Mouse (Mus musculus): ENCODE measurements at regions not wholly inside any gene's neighbourhood (a gene's known extent, or its start where the extent isn't known, plus 50 kb on each side); places are given as distances from the start of the nearest gene placed in this dataset.

- Histone ChIP-seq H3K4me1 (ENCODE audit: control insufficient read depth, insufficient read depth, low read length) (no peaks in the 10 kb centered on the region), H3K36me3 (ENCODE audit: control insufficient read depth, insufficient read depth, low read length) (no peaks in the 10 kb centered on the region), H3K4me2 (ENCODE audit: low read length) (no peak overlapping the region), H3K9ac (ENCODE audit: low read depth, low read length) (no peak overlapping the region), H3K27me3 (ENCODE audit: control insufficient read depth, insufficient read depth, low read depth, low read length) (no peaks in the 10 kb centered on the region), H3K27ac (ENCODE audit: low read length) (no peak overlapping the region), H3K4me3 (ENCODE audit: low read depth, low read length) (no peak overlapping the region), H3K9me3 (replicated peaks; ENCODE audit: control insufficient read depth, low read length, poor library complexity, severe bottlenecking) (no peaks in the 10 kb centered on the region)
- ATAC-seq: no peak
- 95% methylated on average over 3 of the region's 3 CpGs for WGBS
Observed at GRCm38 (mm10) chr14:95493154-95493553, 387.9 kb upstream of the 4921530L21Rik start.

- WGBS: 50% methylated on average over 2 of the region's 2 CpGs
- no peak overlapping the region for H3K27ac ChIP-seq (ENCODE audit: low read length)
- no peaks in the 10 kb centered on the region for H3K27me3 ChIP-seq (ENCODE audit: control insufficient read depth, insufficient read depth, low read depth, low read length)
- no peak for ATAC-seq
- no peak overlapping the region for H3K4me2 ChIP-seq (ENCODE audit: low read length)
- H3K36me3 ChIP-seq (ENCODE audit: control insufficient read depth, insufficient read depth, low read length): no peaks in the 10 kb centered on the region
- H3K4me3 ChIP-seq (ENCODE audit: low read depth, low read length): no peak overlapping the region
- H3K9ac ChIP-seq (ENCODE audit: low read depth, low read length): no peak overlapping the region
- no peaks in the 10 kb centered on the region for H3K4me1 ChIP-seq (ENCODE audit: control insufficient read depth, insufficient read depth, low read length)
- H3K9me3 ChIP-seq (replicated peaks; ENCODE audit: control insufficient read depth, low read length, poor library complexity, severe bottlenecking): no peaks in the 10 kb centered on the region
Observed at GRCm38 (mm10) chr14:95493958-95494357, 387.1 kb upstream of the 4921530L21Rik start.

- H3K4me1 ChIP-seq (ENCODE audit: control insufficient read depth, insufficient read depth, low read length): no peaks in the 10 kb centered on the region
- H3K9ac ChIP-seq (ENCODE audit: low read depth, low read length): no peak overlapping the region
- no peaks in the 10 kb centered on the region for H3K27me3 ChIP-seq (ENCODE audit: control insufficient read depth, insufficient read depth, low read depth, low read length)
- H3K4me2 ChIP-seq (ENCODE audit: low read length): no peak overlapping the region
- 60% methylated on average over 1 of the region's 1 CpGs for WGBS
- no peaks in the 10 kb centered on the region for H3K9me3 ChIP-seq (replicated peaks; ENCODE audit: control insufficient read depth, low read length, poor library complexity, severe bottlenecking)
- no peak for ATAC-seq
- no peak overlapping the region for H3K4me3 ChIP-seq (ENCODE audit: low read depth, low read length)
- no peak overlapping the region for H3K27ac ChIP-seq (ENCODE audit: low read length)
- H3K36me3 ChIP-seq (ENCODE audit: control insufficient read depth, insufficient read depth, low read length): no peaks in the 10 kb centered on the region
Observed at GRCm38 (mm10) chr14:95515072-95515471, 366.0 kb upstream of the 4921530L21Rik start.

GRCm38 (mm10) chr14:95518837-95519236 lies 362.2 kb upstream of the 4921530L21Rik start:
- no peaks in the 10 kb centered on the region for H3K36me3 ChIP-seq (ENCODE audit: control insufficient read depth, insufficient read depth, low read length)
- no peak overlapping the region for H3K9ac ChIP-seq (ENCODE audit: low read depth, low read length)
- no peak overlapping the region for H3K27ac ChIP-seq (ENCODE audit: low read length)
- H3K4me2 ChIP-seq (ENCODE audit: low read length): no peak overlapping the region
- H3K9me3 ChIP-seq (replicated peaks; ENCODE audit: control insufficient read depth, low read length, poor library complexity, severe bottlenecking): no peaks in the 10 kb centered on the region
- ATAC-seq: no peak
- H3K4me1 ChIP-seq (ENCODE audit: control insufficient read depth, insufficient read depth, low read length): no peaks in the 10 kb centered on the region
- no peak overlapping the region for H3K4me3 ChIP-seq (ENCODE audit: low read depth, low read length)
- H3K27me3 ChIP-seq (ENCODE audit: control insufficient read depth, insufficient read depth, low read depth, low read length): no peaks in the 10 kb centered on the region
- 90% methylated on average over 1 of the region's 1 CpGs for WGBS

- no peak for ATAC-seq
- H3K36me3 ChIP-seq (ENCODE audit: control insufficient read depth, insufficient read depth, low read length): no peaks in the 10 kb centered on the region
- H3K27me3 ChIP-seq (ENCODE audit: control insufficient read depth, insufficient read depth, low read depth, low read length): no peaks in the 10 kb centered on the region
Observed at GRCm38 (mm10) chr14:95543863-95544262, 337.2 kb upstream of the 4921530L21Rik start.

GRCm38 (mm10) chr14:95591075-95591474 lies 290.0 kb upstream of the 4921530L21Rik start:
- ATAC-seq: no peak
- Histone ChIP-seq H3K36me3 (ENCODE audit: control insufficient read depth, insufficient read depth, low read length) (no peaks in the 10 kb centered on the region), H3K9ac (ENCODE audit: low read depth, low read length) (no peak overlapping the region), H3K9me3 (replicated peaks; ENCODE audit: control insufficient read depth, low read length, poor library complexity, severe bottlenecking) (no peaks in the 10 kb centered on the region), H3K4me1 (ENCODE audit: control insufficient read depth, insufficient read depth, low read length) (no peaks in the 10 kb centered on the region), H3K4me2 (ENCODE audit: low read length) (no peak overlapping the region), H3K27me3 (ENCODE audit: control insufficient read depth, insufficient read depth, low read depth, low read length) (no peaks in the 10 kb centered on the region), H3K4me3 (ENCODE audit: low read depth, low read length) (no peak overlapping the region), H3K27ac (ENCODE audit: low read length) (no peak overlapping the region)
- whole genome bisulfite sequencing: 89% methylated on average over 3 of the region's 3 CpGs

More at GRCm38 (mm10) chr14:95543863-95544262, 337.2 kb upstream of the 4921530L21Rik start:
- no peak overlapping the region for H3K4me2 ChIP-seq (ENCODE audit: low read length)
- H3K9ac ChIP-seq (ENCODE audit: low read depth, low read length): no peak overlapping the region
- H3K4me3 ChIP-seq (ENCODE audit: low read depth, low read length): no peak overlapping the region
- H3K9me3 ChIP-seq (replicated peaks; ENCODE audit: control insufficient read depth, low read length, poor library complexity, severe bottlenecking): no peaks in the 10 kb centered on the region
- H3K27ac ChIP-seq (ENCODE audit: low read length): no peak overlapping the region
- H3K4me1 ChIP-seq (ENCODE audit: control insufficient read depth, insufficient read depth, low read length): no peaks in the 10 kb centered on the region

GRCm38 (mm10) chr14:95596385-95596784 lies 284.7 kb upstream of the 4921530L21Rik start:
- WGBS: 43% methylated on average over 2 of the region's 2 CpGs
- H3K4me1 ChIP-seq (ENCODE audit: control insufficient read depth, insufficient read depth, low read length): no peaks in the 10 kb centered on the region
- H3K4me3 ChIP-seq (ENCODE audit: low read depth, low read length): no peak overlapping the region
- no peaks in the 10 kb centered on the region for H3K27me3 ChIP-seq (ENCODE audit: control insufficient read depth, insufficient read depth, low read depth, low read length)
- H3K27ac ChIP-seq (ENCODE audit: low read length): no peak overlapping the region
- no peaks in the 10 kb centered on the region for H3K9me3 ChIP-seq (replicated peaks; ENCODE audit: control insufficient read depth, low read length, poor library complexity, severe bottlenecking)
- no peak overlapping the region for H3K4me2 ChIP-seq (ENCODE audit: low read length)
- no peak overlapping the region for H3K9ac ChIP-seq (ENCODE audit: low read depth, low read length)
- no peak for ATAC-seq
- H3K36me3 ChIP-seq (ENCODE audit: control insufficient read depth, insufficient read depth, low read length): no peaks in the 10 kb centered on the region

GRCm38 (mm10) chr14:95645980-95646379 lies 235.1 kb upstream of the 4921530L21Rik start:
- H3K9me3 ChIP-seq (replicated peaks; ENCODE audit: control insufficient read depth, low read length, poor library complexity, severe bottlenecking): no peaks in the 10 kb centered on the region
- H3K9ac ChIP-seq (ENCODE audit: low read depth, low read length): no peak overlapping the region
- H3K27ac ChIP-seq (ENCODE audit: low read length): no peak overlapping the region
- H3K4me1 ChIP-seq (ENCODE audit: control insufficient read depth, insufficient read depth, low read length): no peaks in the 10 kb centered on the region
- H3K4me3 ChIP-seq (ENCODE audit: low read depth, low read length): no peak overlapping the region
- 0 out of 2 replicates have a peak, but pooled peaks have one; percentile 45 for ATAC-seq
- WGBS: 38% methylated on average over 6 of the region's 6 CpGs
- H3K27me3 ChIP-seq (ENCODE audit: control insufficient read depth, insufficient read depth, low read depth, low read length): no peaks in the 10 kb centered on the region
- H3K36me3 ChIP-seq (ENCODE audit: control insufficient read depth, insufficient read depth, low read length): no peaks in the 10 kb centered on the region
- H3K4me2 ChIP-seq (ENCODE audit: low read length): no peak overlapping the region

- no peak for ATAC-seq
- Histone ChIP-seq H3K4me1 (ENCODE audit: control insufficient read depth, insufficient read depth, low read length) (no peaks in the 10 kb centered on the region), H3K9me3 (replicated peaks; ENCODE audit: control insufficient read depth, low read length, poor library complexity, severe bottlenecking) (no peaks in the 10 kb centered on the region), H3K9ac (ENCODE audit: low read depth, low read length) (no peak overlapping the region), H3K4me2 (ENCODE audit: low read length) (no peak overlapping the region), H3K27me3 (ENCODE audit: control insufficient read depth, insufficient read depth, low read depth, low read length) (no peaks in the 10 kb centered on the region), H3K4me3 (ENCODE audit: low read depth, low read length) (no peak overlapping the region), H3K36me3 (ENCODE audit: control insufficient read depth, insufficient read depth, low read length) (no peaks in the 10 kb centered on the region), H3K27ac (ENCODE audit: low read length) (no peak overlapping the region)
- WGBS: 29% methylated on average over 1 of the region's 1 CpGs
Observed at GRCm38 (mm10) chr14:95659552-95659951, 221.5 kb upstream of the 4921530L21Rik start.

GRCm38 (mm10) chr14:95660862-95661261 lies 220.2 kb upstream of the 4921530L21Rik start:
- H3K27me3 ChIP-seq (ENCODE audit: control insufficient read depth, insufficient read depth, low read depth, low read length): no peaks in the 10 kb centered on the region
- H3K36me3 ChIP-seq (ENCODE audit: control insufficient read depth, insufficient read depth, low read length): no peaks in the 10 kb centered on the region
- no peak overlapping the region for H3K4me2 ChIP-seq (ENCODE audit: low read length)
- ATAC-seq: no peak
- no peak overlapping the region for H3K4me3 ChIP-seq (ENCODE audit: low read depth, low read length)
- H3K9ac ChIP-seq (ENCODE audit: low read depth, low read length): no peak overlapping the region
- no peaks in the 10 kb centered on the region for H3K9me3 ChIP-seq (replicated peaks; ENCODE audit: control insufficient read depth, low read length, poor library complexity, severe bottlenecking)
- H3K27ac ChIP-seq (ENCODE audit: low read length): no peak overlapping the region
- 77% methylated on average over 1 of the region's 1 CpGs for WGBS
- H3K4me1 ChIP-seq (ENCODE audit: control insufficient read depth, insufficient read depth, low read length): no peaks in the 10 kb centered on the region

Data from midbrain, embryonic 16.5 days (tissue).